Mouse (Mus musculus) stomach, postnatal 0 days (tissue): Measurements from ENCODE around the gene Wdr72.

Experiments
- CTCF ChIP-seq: IDR thresholded peaks from 2 replicates; pipeline ENCODE4 v1.5.1; 2016; ENCODE audit warnings: antibody characterized with exemption, low read depth, mild to moderate bottlenecking, moderate library complexity
- EP300 ChIP-seq: optimal IDR thresholded peaks from 2 replicates; pipeline ENCODE3; 2016; ENCODE audit warnings: antibody characterized with exemption

GRCm38 (mm10) chr9:74249486-74249885, 139.3 kb downstream of the Wdr72 start:
- no peak for TF ChIP-seq CTCF
- TF ChIP-seq EP300: no peak
